Mouse (Mus musculus) limb, embryonic 13.5 days (tissue): ENCODE data around the gene Tyrp1. TPM values are rescaled to one million over a fixed set of nuclear protein-coding genes. Genes with fewer than 3 reads are reported as not detected.

Experiments
- ATAC-seq: fragments of 200-750 bp; cut with Nextera tagmentation; 2 replicates; pipeline ENCODE4 v1.8.0; 2017; ENCODE audit warnings: low read depth, moderate number of reproducible peaks, moderate TSS enrichment; ENCODE audit not compliant: low FRiP score
- H3K27ac ChIP-seq: fragments of 300-500 bp; sonication (generic); 2 replicates; pipeline ENCODE4 v1.5.1; 2015; ENCODE audit warnings: inconsistent platforms, mild to moderate bottlenecking, moderate library complexity
- H3K27me3 ChIP-seq: fragments of 300-500 bp; sonication (generic); 2 replicates; pipeline ENCODE4 v1.6.1; 2015; ENCODE audit warnings: mild to moderate bottlenecking, inconsistent platforms
- H3K36me3 ChIP-seq: fragments of 300-500 bp; sonication (generic); 2 replicates; pipeline ENCODE4 v1.6.1; 2015; ENCODE audit warnings: inconsistent platforms, mild to moderate bottlenecking, moderate library complexity
- H3K4me1 ChIP-seq: fragments of 300-500 bp; sonication (generic); 2 replicates; pipeline ENCODE4 v1.6.1; 2015; ENCODE audit warnings: inconsistent platforms
- H3K4me2 ChIP-seq: fragments of 300-500 bp; sonication (generic); replicated peaks from 2 replicates; pipeline ENCODE4 v1.6.1; 2015; ENCODE audit warnings: inconsistent platforms, mild to moderate bottlenecking, moderate library complexity
- H3K4me3 ChIP-seq: fragments of 300-500 bp; sonication (generic); 2 replicates; pipeline ENCODE4 v1.5.1; 2015; ENCODE audit warnings: moderate library complexity, mild to moderate bottlenecking, inconsistent platforms
- H3K9ac ChIP-seq: fragments of 300-500 bp; sonication (generic); 2 replicates; pipeline ENCODE4 v1.6.1; 2015; ENCODE audit warnings: mild to moderate bottlenecking, inconsistent platforms
- H3K9me3 ChIP-seq: fragments of 300-500 bp; sonication (generic); 2 replicates; pipeline ENCODE4 v1.6.1; 2016; ENCODE audit warnings: inconsistent platforms
- WGBS: fragments of 180-500 bp; shearing (Covaris S2); methylation state at CpG from one replicate; pipeline ENCODE4 v1.1.7; 2015; 5-methylcytosine and 5-hydroxymethylcytosine counted together
- polyA plus RNA-seq: library from polyadenylated mRNA; unstranded; fragments of >200 nt; fragmentation: Nextera tagmentation; extraction: Ambion mirVana; gene quantifications from 2 replicates; pipeline ENCODE4 v1.2.1, GENCODE M21; 2015

The Tyrp1 gene
- polyA plus RNA-seq, result 0.20 and 0.27 TPM in 2 replicates

GRCm38 (mm10) chr4:80834050-80834449, at the start of gene Tyrp1:
Tyrp1 (plus strand) TSS chr4:80834123.
- no peak within 1 kb of the TSS for H3K9ac ChIP-seq
- WGBS, result 48% methylated on average over 3 of the region's 3 CpGs
- H3K9me3 ChIP-seq, result no peaks in the 10 kb centered on the region
- ATAC-seq, result no peak
- H3K27me3 ChIP-seq, result no peaks in the 10 kb centered on the region
- no peaks in the 10 kb centered on the region for H3K4me1 ChIP-seq
- H3K4me3 ChIP-seq, result no peak within 1 kb of the TSS
- H3K4me2 ChIP-seq, result no peak within 1 kb of the TSS
- H3K27ac ChIP-seq, result no peak within 1 kb of the TSS
- H3K36me3 ChIP-seq, result no peaks in the 10 kb centered on the region

- Histone ChIP-seq H3K4me1 (no peaks in the 10 kb centered on the region), H3K27me3 (no peaks in the 10 kb centered on the region), H3K4me3 (no peak overlapping the region), H3K36me3 (no peaks in the 10 kb centered on the region), H3K27ac (no peak overlapping the region), H3K9me3 (no peaks in the 10 kb centered on the region), H3K4me2 (no peak overlapping the region), H3K9ac (no peak overlapping the region)
- ATAC-seq, result no peak
- WGBS, result 95% methylated on average over 1 of the region's 1 CpGs
Measured at GRCm38 (mm10) chr4:80788339-80788738, 45.6 kb upstream of the Tyrp1 start.

GRCm38 (mm10) chr4:80819511-80819910, 14.4 kb upstream of the Tyrp1 start:
- no peaks in the 10 kb centered on the region for H3K36me3 ChIP-seq
- no peaks in the 10 kb centered on the region for H3K9me3 ChIP-seq
- H3K27me3 ChIP-seq, result no peaks in the 10 kb centered on the region
- H3K4me3 ChIP-seq, result no peak overlapping the region
- no peaks in the 10 kb centered on the region for H3K4me1 ChIP-seq
- H3K4me2 ChIP-seq, result no peak overlapping the region
- ATAC-seq, result no peak
- no peak overlapping the region for H3K27ac ChIP-seq
- no peak overlapping the region for H3K9ac ChIP-seq

GRCm38 (mm10) chr4:80821945-80822344, 12.0 kb upstream of the Tyrp1 start:
- peak; percentile 69 for ATAC-seq
- Histone ChIP-seq H3K4me3 (no peak overlapping the region), H3K9ac (no peak overlapping the region), H3K9me3 (no peaks in the 10 kb centered on the region), H3K27me3 (no peaks in the 10 kb centered on the region), H3K4me1 (no peaks in the 10 kb centered on the region), H3K4me2 (no peak overlapping the region), H3K27ac (no peak overlapping the region), H3K36me3 (no peaks in the 10 kb centered on the region)
- 41% methylated on average over 3 of the region's 3 CpGs for WGBS

GRCm38 (mm10) chr4:80828232-80828631, 5.7 kb upstream of the Tyrp1 start:
- WGBS, result 21% methylated on average over 2 of the region's 2 CpGs
- H3K27ac ChIP-seq, result no peak overlapping the region

GRCm38 (mm10) chr4:80839317-80839716, 5.4 kb downstream of the Tyrp1 start:
- Histone ChIP-seq H3K4me1 (no peaks in the 10 kb centered on the region), H3K4me2 (no peak overlapping the region), H3K9ac (no peak overlapping the region), H3K4me3 (no peak overlapping the region), H3K27me3 (no peaks in the 10 kb centered on the region), H3K9me3 (no peaks in the 10 kb centered on the region), H3K27ac (no peak overlapping the region), H3K36me3 (no peaks in the 10 kb centered on the region)
- ATAC-seq, result no peak
- WGBS, result 74% methylated on average over 4 of the region's 4 CpGs

More at GRCm38 (mm10) chr4:80828232-80828631, 5.7 kb upstream of the Tyrp1 start:
- Histone ChIP-seq H3K27me3 (no peaks in the 10 kb centered on the region), H3K4me2 (no peak overlapping the region), H3K9ac (no peak overlapping the region), H3K9me3 (no peaks in the 10 kb centered on the region), H3K36me3 (no peaks in the 10 kb centered on the region), H3K4me1 (0 out of 2 replicates have a peak, but pooled peaks cover 4% of the 10 kb centered on the region), H3K4me3 (no peak overlapping the region)
- no peak for ATAC-seq

GRCm38 (mm10) chr4:80841980-80842379, 8.1 kb downstream of the Tyrp1 start:
- Histone ChIP-seq H3K9me3 (no peaks in the 10 kb centered on the region), H3K9ac (no peak overlapping the region), H3K4me2 (no peak overlapping the region), H3K27ac (no peak overlapping the region), H3K4me3 (no peak overlapping the region), H3K4me1 (no peaks in the 10 kb centered on the region), H3K36me3 (no peaks in the 10 kb centered on the region), H3K27me3 (no peaks in the 10 kb centered on the region)
- ATAC-seq, result no peak
- WGBS, result 92% methylated on average over 1 of the region's 1 CpGs

- H3K4me3 ChIP-seq, result no peak overlapping the region
- no peaks in the 10 kb centered on the region for H3K27me3 ChIP-seq
- no peaks in the 10 kb centered on the region for H3K9me3 ChIP-seq
- no peaks in the 10 kb centered on the region for H3K36me3 ChIP-seq
- H3K4me2 ChIP-seq, result no peak overlapping the region
- H3K9ac ChIP-seq, result no peak overlapping the region
- no peaks in the 10 kb centered on the region for H3K4me1 ChIP-seq
- no peak overlapping the region for H3K27ac ChIP-seq
- ATAC-seq, result no peak
Measured at GRCm38 (mm10) chr4:80843752-80844151, 9.8 kb downstream of the Tyrp1 start.

- no peak overlapping the region for H3K4me2 ChIP-seq
- H3K36me3 ChIP-seq, result no peaks in the 10 kb centered on the region
- H3K9ac ChIP-seq, result no peak overlapping the region
- no peak for ATAC-seq
- H3K4me3 ChIP-seq, result no peak overlapping the region
- 72% methylated on average over 3 of the region's 3 CpGs for whole genome bisulfite sequencing
- no peaks in the 10 kb centered on the region for H3K27me3 ChIP-seq
- H3K9me3 ChIP-seq, result no peaks in the 10 kb centered on the region
- no peak overlapping the region for H3K27ac ChIP-seq
- H3K4me1 ChIP-seq, result no peaks in the 10 kb centered on the region
Measured at GRCm38 (mm10) chr4:80846052-80846451, 12.1 kb downstream of the Tyrp1 start.

- Histone ChIP-seq H3K4me2 (no peak overlapping the region), H3K36me3 (no peaks in the 10 kb centered on the region), H3K9me3 (no peaks in the 10 kb centered on the region), H3K27ac (no peak overlapping the region), H3K4me1 (no peaks in the 10 kb centered on the region), H3K27me3 (no peaks in the 10 kb centered on the region), H3K4me3 (no peak overlapping the region), H3K9ac (no peak overlapping the region)
- 76% methylated on average over 7 of the region's 7 CpGs for WGBS
- ATAC-seq, result no peak
Measured at GRCm38 (mm10) chr4:80852590-80853425, 18.9 kb downstream of the Tyrp1 start.

GRCm38 (mm10) chr4:80855495-80855894, 21.6 kb downstream of the Tyrp1 start:
- no peak for ATAC-seq
- H3K27me3 ChIP-seq, result no peaks in the 10 kb centered on the region
- no peak overlapping the region for H3K4me3 ChIP-seq
- H3K27ac ChIP-seq, result no peak overlapping the region
- H3K36me3 ChIP-seq, result no peaks in the 10 kb centered on the region
- 81% methylated on average over 9 of the region's 9 CpGs for WGBS
- no peaks in the 10 kb centered on the region for H3K4me1 ChIP-seq
- H3K9me3 ChIP-seq, result no peaks in the 10 kb centered on the region
- H3K4me2 ChIP-seq, result no peak overlapping the region
- H3K9ac ChIP-seq, result no peak overlapping the region

- no peaks in the 10 kb centered on the region for H3K4me1 ChIP-seq
- no peaks in the 10 kb centered on the region for H3K9me3 ChIP-seq
- H3K4me2 ChIP-seq, result no peak overlapping the region
- H3K4me3 ChIP-seq, result no peak overlapping the region
- no peak for ATAC-seq
- H3K27ac ChIP-seq, result no peak overlapping the region
- H3K36me3 ChIP-seq, result no peaks in the 10 kb centered on the region
- H3K9ac ChIP-seq, result no peak overlapping the region
- WGBS, result 82% methylated on average over 9 of the region's 9 CpGs
- H3K27me3 ChIP-seq, result no peaks in the 10 kb centered on the region
Measured at GRCm38 (mm10) chr4:80862962-80863361, 29.0 kb downstream of the Tyrp1 start.

- 63% methylated on average over 7 of the region's 7 CpGs for WGBS
- Histone ChIP-seq H3K9ac (no peak overlapping the region), H3K4me3 (no peak overlapping the region), H3K4me2 (no peak overlapping the region), H3K27me3 (no peaks in the 10 kb centered on the region), H3K4me1 (no peaks in the 10 kb centered on the region), H3K36me3 (no peaks in the 10 kb centered on the region), H3K27ac (no peak overlapping the region), H3K9me3 (no peaks in the 10 kb centered on the region)
- ATAC-seq, result no peak
Measured at GRCm38 (mm10) chr4:80863906-80864305, 30.0 kb downstream of the Tyrp1 start.
